Mouse (Mus musculus) embryonic facial prominence, embryonic 11.5 days (tissue): ENCODE data around the gene Kpnb1. TPM values are rescaled to one million over a fixed set of nuclear protein-coding genes. Genes with fewer than 3 reads are reported as not detected.
A peak's percentile ranks its signal among the peaks of the same experiment; 100 is the strongest.

Experiments
- ATAC-seq: fragments of 200-750 bp; cut with Nextera tagmentation; replicated peaks from 2 replicates; pipeline ENCODE4 v1.8.0; 2017; ENCODE audit warnings: low read depth; ENCODE audit not compliant: insufficient number of reproducible peaks, low FRiP score, low TSS enrichment
- DNase-seq: peaks from one replicate; pipeline ENCODE4 v3.0.0-alpha.2; 2015; ENCODE audit warnings: low spot score
- H3K27ac ChIP-seq: fragments of 300-500 bp; sonication (generic); replicated peaks from 2 replicates; pipeline ENCODE4 v1.5.1; 2014; ENCODE audit warnings: mild to moderate bottlenecking, low read depth, low read length, control low read depth
- H3K27me3 ChIP-seq: fragments of 300-500 bp; sonication (generic); 2 replicates; pipeline ENCODE4 v1.6.1; 2014; ENCODE audit warnings: mild to moderate bottlenecking, low read length, moderate library complexity, mixed read lengths; ENCODE audit not compliant: control insufficient read depth, insufficient read depth
- H3K36me3 ChIP-seq: fragments of 300-500 bp; sonication (generic); replicated peaks from 2 replicates; pipeline ENCODE4 v1.6.1; 2014; ENCODE audit warnings: low read depth, mild to moderate bottlenecking, low read length, moderate library complexity, mixed read lengths; ENCODE audit not compliant: control insufficient read depth, insufficient read depth
- H3K4me1 ChIP-seq: fragments of 300-500 bp; sonication (generic); 2 replicates; pipeline ENCODE4 v1.6.1; 2014; ENCODE audit warnings: low read length, mixed read lengths; ENCODE audit not compliant: control insufficient read depth, insufficient read depth
- H3K4me2 ChIP-seq: fragments of 300-500 bp; sonication (generic); 2 replicates; pipeline ENCODE4 v1.6.1; 2014; ENCODE audit warnings: low read depth, mild to moderate bottlenecking, control low read depth, low read length, moderate library complexity
- H3K4me3 ChIP-seq: fragments of 300-500 bp; sonication (generic); 2 replicates; pipeline ENCODE4 v1.5.1; 2014; ENCODE audit warnings: low read depth, low read length, control low read depth
- H3K9ac ChIP-seq: fragments of 300-500 bp; sonication (generic); replicated peaks from 2 replicates; pipeline ENCODE4 v1.6.1; 2014; ENCODE audit warnings: mild to moderate bottlenecking, control low read depth, low read length
- H3K9me3 ChIP-seq: fragments of 300-500 bp; sonication (generic); replicated peaks from 2 replicates; pipeline ENCODE4 v1.6.1; 2016; ENCODE audit warnings: mild to moderate bottlenecking, low read length, inconsistent platforms, mixed read lengths; ENCODE audit not compliant: control insufficient read depth
- WGBS: fragments of 180-500 bp; shearing (Covaris S2); extraction: QIAGEN DNeasy Blood & Tissue Kit; methylation state at CpG from one replicate; pipeline ENCODE4 v1.1.7; 2014; 5-methylcytosine and 5-hydroxymethylcytosine counted together
- polyA plus RNA-seq: library from polyadenylated mRNA; unstranded; fragments of >200 nt; fragmentation: Nextera tagmentation; extraction: Ambion mirVana; gene quantifications from 2 replicates; pipeline ENCODE4 v1.2.1, GENCODE M21; 2014

The Kpnb1 gene
- polyA plus RNA-seq, result 98.7 and 103 TPM in 2 replicates

DNA sequence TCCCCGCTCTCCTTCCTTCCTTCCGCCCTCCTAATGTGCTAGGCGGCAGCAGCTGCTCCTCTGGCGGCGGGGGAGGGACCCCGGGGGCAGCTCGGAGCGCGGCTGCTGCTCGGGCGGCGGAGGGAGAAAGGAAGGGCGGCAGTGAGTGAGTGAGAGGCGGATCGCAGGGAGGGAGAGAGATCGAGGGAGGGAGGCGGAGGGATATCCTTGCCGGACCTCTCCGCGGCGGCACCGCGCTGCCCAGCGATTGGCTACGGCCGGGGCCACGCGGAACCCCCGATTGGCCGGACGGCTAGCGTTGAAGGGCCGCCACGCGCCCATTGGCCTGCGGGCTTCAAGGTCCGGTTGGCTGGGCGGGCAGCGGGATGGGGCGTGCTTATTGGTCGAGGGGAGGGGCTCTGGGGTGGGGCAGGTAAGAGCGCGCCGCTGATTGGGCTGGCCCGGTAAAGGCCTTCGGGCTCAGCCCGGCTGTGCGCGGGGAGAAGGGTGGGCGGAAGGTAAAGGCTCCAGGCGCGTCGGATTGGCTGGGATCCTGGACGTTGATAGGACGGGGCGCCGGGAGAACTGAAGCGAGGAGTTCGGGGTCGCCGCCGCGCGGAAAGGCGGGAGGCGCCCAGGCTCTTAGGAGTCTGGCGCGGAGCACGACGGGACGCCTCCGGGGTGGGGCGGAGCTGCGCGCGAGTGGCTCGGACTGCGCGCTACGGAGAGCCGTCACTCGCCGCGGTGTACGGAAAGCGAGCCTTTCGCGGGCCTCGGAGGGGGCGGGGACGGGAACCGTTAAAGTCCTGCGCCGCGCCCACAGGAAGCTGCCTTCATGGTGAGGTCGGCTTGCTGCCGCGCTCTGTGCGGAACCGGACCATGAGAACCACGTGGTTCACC is at the start of gene Kpnb1:
TSS of gene Kpnb1 (minus strand) at position 118 of the 879 bp plus-strand sequence.
- under 1% methylated on average over 83 of the region's 101 CpGs for WGBS
- no peaks in the 10 kb centered on the region; the same call in 1 of the 2 replicates for H3K4me1 ChIP-seq
- peak within 1 kb of the TSS; percentile 73 for H3K4me2 ChIP-seq
- H3K9ac ChIP-seq, result peak within 1 kb of the TSS; percentile 94
- DNase-seq (peak; percentile 100), ATAC-seq (peak; percentile 98)
- H3K9me3 ChIP-seq, result no peaks in the 10 kb centered on the region
- H3K27me3 ChIP-seq, result no peaks in the 10 kb centered on the region
- H3K4me3 ChIP-seq, result peak within 1 kb of the TSS; percentile 86
- peaks cover 5% of the 10 kb centered on the region for H3K36me3 ChIP-seq
- H3K27ac ChIP-seq, result peak within 1 kb of the TSS; percentile 99

DNA sequence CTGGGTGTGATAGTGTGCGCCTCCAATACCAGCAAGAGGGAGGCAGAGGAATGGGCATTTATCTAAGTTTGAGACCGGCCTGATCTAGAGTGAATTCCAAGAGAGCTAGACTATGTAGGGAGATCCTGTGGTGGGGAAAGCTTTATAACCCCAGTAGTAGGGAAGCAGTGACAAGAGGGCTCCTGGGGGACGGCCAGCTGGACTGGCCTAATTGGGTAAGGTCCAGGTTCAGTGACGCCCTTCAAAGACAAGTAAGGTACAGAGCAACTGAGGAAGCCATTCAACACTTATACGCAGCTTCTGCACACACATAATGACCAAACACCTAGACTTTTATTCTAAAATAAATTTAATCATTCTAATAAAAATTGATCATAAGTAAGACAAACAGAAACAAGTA is 44.8 kb upstream of the Kpnb1 start:
- Histone ChIP-seq H3K4me2 (no peak overlapping the region), H3K36me3 (peaks cover 8% of the 10 kb centered on the region), H3K4me3 (no peak overlapping the region), H3K27ac (no peak overlapping the region), H3K9me3 (no peaks in the 10 kb centered on the region), H3K4me1 (no peaks in the 10 kb centered on the region), H3K9ac (no peak overlapping the region), H3K27me3 (no peaks in the 10 kb centered on the region)
- no peak for ATAC-seq
- no peak for DNase-seq
- 96% methylated on average over 5 of the region's 5 CpGs for WGBS

DNA sequence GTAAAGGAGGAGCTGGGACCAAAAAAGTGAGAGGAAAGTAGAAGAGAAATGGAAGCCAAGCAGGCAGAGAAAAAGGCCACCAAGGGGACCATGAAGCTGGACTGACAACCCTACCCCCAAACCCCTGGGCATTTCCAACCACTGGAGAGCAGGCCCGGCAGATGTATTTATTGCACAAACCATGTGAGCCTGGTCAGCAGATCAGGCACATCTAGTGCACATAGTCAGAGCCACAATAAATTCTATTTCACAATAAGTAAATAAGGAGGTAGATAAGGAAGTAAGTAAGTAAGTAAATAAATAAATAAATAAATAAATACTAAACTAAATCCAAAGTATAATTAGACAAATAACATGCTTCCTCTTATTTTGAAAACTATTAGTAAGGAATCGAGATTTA is 41.7 kb upstream of the Kpnb1 start:
- H3K4me3 ChIP-seq, result no peak overlapping the region
- H3K27me3 ChIP-seq, result no peaks in the 10 kb centered on the region
- WGBS, result 93% methylated on average over 2 of the region's 2 CpGs
- peaks cover 8% of the 10 kb centered on the region for H3K36me3 ChIP-seq
- no peak overlapping the region for H3K4me2 ChIP-seq
- H3K27ac ChIP-seq, result no peak overlapping the region
- no peak for DNase-seq
- H3K9ac ChIP-seq, result no peak overlapping the region
- no peak for ATAC-seq
- H3K9me3 ChIP-seq, result no peaks in the 10 kb centered on the region
- H3K4me1 ChIP-seq, result no peaks in the 10 kb centered on the region

DNA sequence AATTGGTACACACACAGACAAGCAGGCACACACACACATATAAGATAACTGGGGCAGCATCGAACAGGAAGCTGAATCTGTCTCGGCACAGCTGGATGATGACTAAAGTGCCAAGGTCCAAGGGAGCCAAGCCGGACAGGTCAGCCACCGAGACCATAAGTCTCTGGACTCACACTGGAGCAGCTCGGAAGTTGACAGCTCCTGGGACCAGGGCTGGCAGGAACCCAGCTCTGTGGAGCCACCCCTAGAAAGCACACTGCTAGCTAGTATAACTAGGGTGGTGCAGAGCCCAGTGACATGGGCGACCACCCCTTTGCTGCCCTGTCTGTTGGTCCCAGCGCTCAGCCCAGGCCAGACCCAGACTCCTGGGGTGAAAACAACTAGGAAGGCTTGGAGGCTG is 41.3 kb upstream of the Kpnb1 start:
- Histone ChIP-seq H3K4me3 (no peak overlapping the region), H3K4me1 (no peaks in the 10 kb centered on the region), H3K36me3 (peaks cover 8% of the 10 kb centered on the region), H3K4me2 (no peak overlapping the region), H3K27me3 (no peaks in the 10 kb centered on the region), H3K9me3 (no peaks in the 10 kb centered on the region), H3K27ac (no peak overlapping the region), H3K9ac (no peak overlapping the region)
- DNase-seq (no peak), ATAC-seq (no peak)
- 89% methylated on average over 7 of the region's 7 CpGs for WGBS

DNA sequence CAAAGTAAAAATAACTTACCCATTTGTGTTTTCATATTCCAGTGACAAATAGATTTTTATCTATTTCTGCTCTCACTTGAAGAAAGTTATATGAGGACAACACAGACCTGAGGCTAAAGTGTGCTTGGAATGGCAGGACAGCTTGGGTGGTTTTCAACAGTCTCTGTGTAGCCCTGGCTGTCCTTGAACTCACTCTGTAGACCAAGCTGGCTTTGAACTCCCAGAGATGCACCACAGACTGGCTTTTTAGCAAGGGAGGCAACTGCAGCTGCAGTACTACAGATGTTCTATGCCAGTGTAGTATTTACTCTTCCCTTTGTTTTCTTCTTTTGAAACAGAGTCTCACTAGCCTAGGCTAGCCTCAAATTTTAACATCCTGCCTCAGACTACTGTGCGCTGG is 38.5 kb upstream of the Kpnb1 start:
- H3K36me3 ChIP-seq, result peaks cover 10% of the 10 kb centered on the region
- no peaks in the 10 kb centered on the region for H3K4me1 ChIP-seq
- H3K27me3 ChIP-seq, result no peaks in the 10 kb centered on the region
- no peaks in the 10 kb centered on the region for H3K9me3 ChIP-seq
- ATAC-seq (no peak), DNase-seq (no peak)
- WGBS, result 93% methylated on average over 1 of the region's 1 CpGs
- no peak overlapping the region for H3K4me3 ChIP-seq
- no peak overlapping the region for H3K27ac ChIP-seq
- H3K9ac ChIP-seq, result no peak overlapping the region
- no peak overlapping the region for H3K4me2 ChIP-seq

DNA sequence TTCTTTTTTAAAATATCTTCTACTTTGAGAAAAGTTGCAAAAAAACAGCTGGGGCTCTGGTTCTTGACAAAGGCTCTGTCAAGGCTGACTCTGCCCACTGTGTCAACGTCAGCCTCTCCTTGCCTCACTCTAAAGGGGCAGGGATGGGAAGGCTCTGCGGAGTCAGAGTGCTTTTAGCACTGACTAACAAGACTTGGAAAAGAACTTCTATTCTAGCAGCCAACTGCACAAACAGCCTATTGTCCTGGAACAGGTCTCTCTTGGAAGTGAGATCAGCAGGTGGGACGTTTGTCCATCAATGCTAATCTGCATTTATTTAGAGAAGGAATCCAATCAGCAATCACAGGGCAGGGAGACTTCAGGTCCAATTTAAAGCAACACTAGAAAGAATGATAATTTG is 35.8 kb upstream of the Kpnb1 start:
- H3K4me3 ChIP-seq, result no peak overlapping the region
- no peaks in the 10 kb centered on the region for H3K9me3 ChIP-seq
- no peaks in the 10 kb centered on the region for H3K4me1 ChIP-seq
- WGBS, result 62% methylated on average over 3 of the region's 3 CpGs
- H3K27ac ChIP-seq, result no peak overlapping the region
- H3K4me2 ChIP-seq, result no peak overlapping the region
- DNase-seq (no peak), ATAC-seq (no peak)
- H3K9ac ChIP-seq, result no peak overlapping the region
- H3K27me3 ChIP-seq, result no peaks in the 10 kb centered on the region
- peaks cover 8% of the 10 kb centered on the region for H3K36me3 ChIP-seq

GRCm38 (mm10) chr11:97221611-97222010 is 33.9 kb upstream of the Kpnb1 start:
- DNase-seq, result no peak
- no peak for ATAC-seq
- Histone ChIP-seq H3K27me3 (no peaks in the 10 kb centered on the region), H3K4me3 (no peak overlapping the region), H3K4me2 (no peak overlapping the region), H3K36me3 (peaks cover 11% of the 10 kb centered on the region), H3K4me1 (no peaks in the 10 kb centered on the region), H3K27ac (no peak overlapping the region), H3K9ac (no peak overlapping the region), H3K9me3 (no peaks in the 10 kb centered on the region)
- 94% methylated on average over 2 of the region's 2 CpGs for WGBS

DNA sequence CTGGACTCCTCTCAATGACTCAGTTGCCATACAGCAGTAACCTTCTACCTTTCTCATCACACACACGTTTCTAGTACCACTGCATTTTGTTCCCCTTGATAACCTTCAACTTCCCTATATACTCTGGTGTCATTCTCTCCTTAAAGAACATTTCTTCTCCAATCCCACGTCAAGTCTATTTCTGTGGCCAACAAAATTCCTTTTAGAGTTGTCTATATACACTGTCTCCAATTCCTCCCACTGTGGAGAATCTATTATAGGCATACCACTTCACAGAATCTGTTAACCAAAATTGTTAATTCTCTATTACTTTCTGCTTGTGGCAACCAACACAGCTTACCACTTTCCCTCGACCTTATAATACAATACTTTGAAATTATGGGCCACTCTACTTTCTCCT is 32.5 kb upstream of the Kpnb1 start:
- H3K27ac ChIP-seq, result no peak overlapping the region
- no peaks in the 10 kb centered on the region for H3K4me1 ChIP-seq
- H3K9me3 ChIP-seq, result no peaks in the 10 kb centered on the region
- no peak overlapping the region for H3K4me3 ChIP-seq
- 85% methylated on average over 3 of the region's 3 CpGs for WGBS
- ATAC-seq (no peak), DNase-seq (no peak)
- H3K9ac ChIP-seq, result no peak overlapping the region
- no peak overlapping the region for H3K4me2 ChIP-seq
- peaks cover 14% of the 10 kb centered on the region for H3K36me3 ChIP-seq
- H3K27me3 ChIP-seq, result no peaks in the 10 kb centered on the region
